Mouse (Mus musculus) forebrain, embryonic 16.5 days (tissue): ENCODE data around the gene Arpc2. TPM values are rescaled to one million over a fixed set of nuclear protein-coding genes. Genes with fewer than 3 reads are reported as not detected.

ENCODE experiments used
- ATAC-seq: fragments of 200-750 bp; cut with Nextera tagmentation; 2 replicates; pipeline ENCODE4 v1.8.0; 2017; ENCODE audit warnings: mild to moderate bottlenecking, moderate library complexity
- H3K27ac ChIP-seq: fragments of 300-500 bp; sonication (generic); 2 replicates; pipeline ENCODE4 v1.5.1; 2014; ENCODE audit warnings: low read length, control low read depth
- H3K27me3 ChIP-seq: fragments of 300-500 bp; sonication (generic); replicated peaks from 2 replicates; pipeline ENCODE4 v1.6.1; 2014; ENCODE audit warnings: low read length; ENCODE audit not compliant: control insufficient read depth, insufficient read depth
- H3K36me3 ChIP-seq: fragments of 300-500 bp; sonication (generic); 2 replicates; pipeline ENCODE4 v1.6.1; 2014; ENCODE audit not compliant: control insufficient read depth, insufficient read depth
- H3K4me1 ChIP-seq: fragments of 300-500 bp; sonication (generic); replicated peaks from 2 replicates; pipeline ENCODE4 v1.6.1; 2014; ENCODE audit warnings: low read length; ENCODE audit not compliant: control insufficient read depth, insufficient read depth
- H3K4me2 ChIP-seq: fragments of 300-500 bp; sonication (generic); 2 replicates; pipeline ENCODE4 v1.6.1; 2014; ENCODE audit warnings: mild to moderate bottlenecking, low read length, control low read depth
- H3K4me3 ChIP-seq: fragments of 300-500 bp; sonication (generic); replicated peaks from 2 replicates; pipeline ENCODE4 v1.5.1; 2014; ENCODE audit warnings: mild to moderate bottlenecking, low read length, control low read depth
- H3K9ac ChIP-seq: fragments of 300-500 bp; sonication (generic); replicated peaks from 2 replicates; pipeline ENCODE4 v1.6.1; 2014; ENCODE audit warnings: low read depth, low read length, control low read depth
- H3K9me3 ChIP-seq: fragments of 300-500 bp; sonication (generic); 2 replicates; pipeline ENCODE4 v1.6.1; 2016; ENCODE audit warnings: low read length; ENCODE audit not compliant: control insufficient read depth
- WGBS: fragments of 180-500 bp; shearing (Covaris S2); extraction: QIAGEN DNeasy Blood & Tissue Kit; methylation state at CpG from one replicate; pipeline ENCODE4 v1.1.7; 2014; 5-methylcytosine and 5-hydroxymethylcytosine counted together
- microRNA counts: library from miRNA; unstranded; fragments of <30 nt; microRNA quantifications from one replicate; lab custom pipeline; 2016
- microRNA-seq: library from miRNA; unstranded; fragments of <30 nt; microRNA quantifications from one replicate; pipeline ENCODE4, GENCODE M21; 2017
- polyA plus RNA-seq: library from polyadenylated mRNA; unstranded; fragments of >200 nt; fragmentation: Nextera tagmentation; extraction: Ambion mirVana; gene quantifications from 2 replicates; pipeline ENCODE4 v1.2.1, GENCODE M21; 2015

Arpc2 gene
- polyA plus RNA-seq, 1 experiment from 2014 or later, result 413 TPM

GRCm38 (mm10) chr1:74308001-74308964 is 72.4 kb downstream of the Arpc2 start:
- Histone ChIP-seq H3K9me3 (no peaks in the 10 kb centered on the region), H3K27me3 (peaks cover 4% of the 10 kb centered on the region; the same call in 1 of the 2 replicates), H3K9ac (no peak overlapping the region), H3K4me2 (no peak overlapping the region), H3K27ac (no peak overlapping the region), H3K4me3 (no peak overlapping the region), H3K36me3 (no peaks in the 10 kb centered on the region), H3K4me1 (peaks cover 9% of the 10 kb centered on the region)
- no peak for ATAC-seq
- WGBS, result 80% methylated on average over 10 of the region's 10 CpGs

- no peak for ATAC-seq
- Histone ChIP-seq H3K27ac (no peak overlapping the region), H3K4me2 (no peak overlapping the region), H3K4me3 (no peak overlapping the region), H3K4me1 (no peaks in the 10 kb centered on the region), H3K27me3 (no peaks in the 10 kb centered on the region), H3K9ac (no peak overlapping the region), H3K36me3 (no peaks in the 10 kb centered on the region), H3K9me3 (no peaks in the 10 kb centered on the region)
- 59% methylated on average over 3 of the region's 3 CpGs for WGBS
Measured at GRCm38 (mm10) chr1:74309767-74310166, 73.9 kb downstream of the Arpc2 start.

DNA sequence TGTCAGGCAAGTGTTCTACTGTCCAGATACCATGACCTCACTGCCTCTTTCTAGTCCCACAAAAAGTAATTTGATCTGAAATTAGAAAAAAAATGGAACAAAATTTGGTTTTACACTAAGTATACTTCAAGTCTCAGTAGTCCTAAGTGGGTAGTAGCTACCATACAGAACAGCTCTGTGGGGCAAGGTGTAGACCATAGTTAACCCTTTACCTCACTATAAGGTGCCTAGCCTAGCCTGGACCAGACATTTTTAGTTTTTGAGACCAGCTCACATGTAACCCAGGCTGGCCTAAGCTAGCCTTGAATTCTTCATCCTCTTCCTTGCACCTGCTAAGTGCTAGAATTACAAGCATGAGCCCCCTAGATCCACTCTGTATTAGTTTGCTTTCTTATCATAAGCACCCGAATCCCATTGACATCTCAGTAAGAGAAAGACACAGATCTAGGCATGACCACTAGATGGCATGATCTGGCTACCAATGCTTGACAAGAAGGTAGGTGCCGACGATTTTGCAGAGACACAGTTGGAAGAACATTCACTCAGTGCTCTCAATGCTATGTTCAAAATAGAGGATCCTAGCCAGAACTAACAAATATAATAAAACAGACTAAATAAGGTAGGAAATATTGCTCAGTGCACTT is 77.3 kb downstream of the Arpc2 start:
- H3K27ac ChIP-seq, result no peak overlapping the region
- H3K27me3 ChIP-seq, result no peaks in the 10 kb centered on the region
- no peak overlapping the region for H3K9ac ChIP-seq
- peak; percentile 72 for ATAC-seq
- H3K9me3 ChIP-seq, result no peaks in the 10 kb centered on the region
- no peaks in the 10 kb centered on the region for H3K4me1 ChIP-seq
- H3K36me3 ChIP-seq, result no peaks in the 10 kb centered on the region
- 2% methylated on average over 3 of the region's 3 CpGs for WGBS
- H3K4me3 ChIP-seq, result no peak overlapping the region
- H3K4me2 ChIP-seq, result no peak overlapping the region

DNA sequence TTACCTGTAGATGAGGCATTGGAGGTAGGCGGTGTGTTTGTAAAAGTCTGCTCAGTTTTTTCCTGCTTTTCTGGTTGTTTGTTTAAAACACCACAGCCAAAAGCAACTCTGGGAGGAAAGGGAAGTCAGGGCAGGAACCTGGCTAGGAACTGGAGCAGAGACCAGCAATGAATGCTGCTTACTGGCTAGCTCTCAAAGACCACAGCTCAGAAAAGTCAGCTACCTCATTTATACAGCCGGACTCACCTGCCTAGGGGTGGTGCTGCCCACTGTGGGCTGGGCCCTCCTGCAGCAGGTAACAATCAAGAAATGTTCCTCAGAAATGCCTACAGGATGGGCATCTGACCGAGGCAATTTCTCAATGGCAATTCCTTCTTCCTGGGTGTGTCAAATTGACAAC is 78.9 kb downstream of the Arpc2 start:
- no peak for ATAC-seq

DNA sequence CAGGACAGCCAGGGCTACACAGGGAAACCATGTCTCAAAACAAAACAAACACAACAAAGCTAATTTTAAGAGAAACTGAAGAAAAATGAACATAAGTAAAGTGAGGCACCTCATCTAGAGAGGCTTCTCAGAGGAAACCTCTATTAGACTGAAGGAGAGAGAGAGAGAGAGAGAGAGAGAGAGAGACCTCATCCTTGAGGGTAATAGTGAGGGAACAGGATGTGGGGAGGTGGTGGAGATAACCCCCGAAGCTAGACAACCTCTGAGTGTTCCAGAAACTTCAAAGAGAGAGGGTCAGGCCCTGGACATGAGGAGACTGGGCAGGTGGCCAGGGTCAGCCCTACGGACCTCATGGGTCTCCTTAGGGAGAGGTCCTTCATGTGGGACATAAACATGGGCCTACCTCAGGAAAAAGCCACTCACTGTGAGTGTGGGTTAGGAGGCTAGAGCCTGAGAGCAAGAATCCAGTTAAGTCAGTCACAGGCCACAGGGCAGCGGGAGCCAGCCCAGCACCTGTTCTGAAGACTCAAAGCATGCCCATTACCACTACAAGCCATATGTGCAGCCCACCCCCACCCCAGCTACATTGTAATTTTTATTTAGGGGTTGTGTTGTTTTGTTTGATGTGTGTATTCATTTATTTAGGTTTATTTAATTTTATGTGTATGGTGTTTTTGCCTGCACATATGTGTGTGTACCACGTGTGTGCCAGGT is 80.4 kb downstream of the Arpc2 start:
- H3K27me3 ChIP-seq, result no peaks in the 10 kb centered on the region
- H3K9me3 ChIP-seq, result no peaks in the 10 kb centered on the region
- H3K4me3 ChIP-seq, result no peak overlapping the region
- H3K4me1 ChIP-seq, result no peaks in the 10 kb centered on the region
- no peaks in the 10 kb centered on the region for H3K36me3 ChIP-seq
- no peak overlapping the region for H3K27ac ChIP-seq
- no peak overlapping the region for H3K9ac ChIP-seq
- no peak for ATAC-seq
- 87% methylated on average over 4 of the region's 4 CpGs for WGBS
- no peak overlapping the region for H3K4me2 ChIP-seq

More for the DNA sequence above, 78.9 kb downstream of the Arpc2 start:
- H3K4me3 ChIP-seq, result no peak overlapping the region
- no peak overlapping the region for H3K27ac ChIP-seq
- H3K4me1 ChIP-seq, result no peaks in the 10 kb centered on the region
- no peak overlapping the region for H3K9ac ChIP-seq
- no peak overlapping the region for H3K4me2 ChIP-seq
- no peaks in the 10 kb centered on the region for H3K27me3 ChIP-seq
- 94% methylated on average over 3 of the region's 3 CpGs for WGBS
- no peaks in the 10 kb centered on the region for H3K9me3 ChIP-seq
- no peaks in the 10 kb centered on the region for H3K36me3 ChIP-seq

MicroRNAs within 50 kb of the gene (microRNA counts, 519-probe panel; counts per million panel counts)
- 2,036 counts per million, percentile 31 among the panel's probes with 10 or more counts for microRNA mmu-miR-1928 (lab: Ali Mortazavi, UCI)

Small RNA genes within 50 kb of the gene (microRNA-seq; reads per million reads assigned to microRNA genes)
- gene Mir1928, result not detected

Other genes with a start within 250 kb of the Arpc2 start
- gene Tns1, start 111.6 kb upstream of the Arpc2 start, polyA plus RNA-seq, result 10.7 and 11.0 TPM in 2 replicates
- 0.32 and 0.36 TPM in 2 replicates for gene Rufy4, start 110.5 kb upstream of the Arpc2 start, polyA plus RNA-seq
- 0.06 TPM in 1 of 2 replicates, not detected in the other for gene Cxcr2, start 82.1 kb upstream of the Arpc2 start, polyA plus RNA-seq
- gene Cxcr1, start 41.5 kb upstream of the Arpc2 start, polyA plus RNA-seq, result not detected in 2 replicates
- gene Gpbar1, start 42.5 kb downstream of the Arpc2 start, polyA plus RNA-seq, result 0.20 TPM in 1 of 2 replicates, not detected in the other
- 216 and 225 TPM in 2 replicates for gene Aamp, start 48.7 kb downstream of the Arpc2 start, polyA plus RNA-seq
- 98.4 and 105 TPM in 2 replicates for gene Pnkd, start 48.8 kb downstream of the Arpc2 start, polyA plus RNA-seq
- gene Tmbim1, start 69.5 kb downstream of the Arpc2 start, polyA plus RNA-seq, result 6.9 and 7.7 TPM in 2 replicates
- 1.0 and 1.2 TPM in 2 replicates for gene Catip, start 126.0 kb downstream of the Arpc2 start, polyA plus RNA-seq
- gene Slc11a1, start 139.1 kb downstream of the Arpc2 start, polyA plus RNA-seq, result 1.2 and 1.5 TPM in 2 replicates
- 18.6 and 20.0 TPM in 2 replicates for gene Ctdsp1, start 155.4 kb downstream of the Arpc2 start, polyA plus RNA-seq
- gene Vil1, start 173.3 kb downstream of the Arpc2 start, polyA plus RNA-seq, result 0.27 and 0.42 TPM in 2 replicates